Mouse (Mus musculus): Measurements from ENCODE around the gene Mtx3.

Mtx3 gene

DNA sequence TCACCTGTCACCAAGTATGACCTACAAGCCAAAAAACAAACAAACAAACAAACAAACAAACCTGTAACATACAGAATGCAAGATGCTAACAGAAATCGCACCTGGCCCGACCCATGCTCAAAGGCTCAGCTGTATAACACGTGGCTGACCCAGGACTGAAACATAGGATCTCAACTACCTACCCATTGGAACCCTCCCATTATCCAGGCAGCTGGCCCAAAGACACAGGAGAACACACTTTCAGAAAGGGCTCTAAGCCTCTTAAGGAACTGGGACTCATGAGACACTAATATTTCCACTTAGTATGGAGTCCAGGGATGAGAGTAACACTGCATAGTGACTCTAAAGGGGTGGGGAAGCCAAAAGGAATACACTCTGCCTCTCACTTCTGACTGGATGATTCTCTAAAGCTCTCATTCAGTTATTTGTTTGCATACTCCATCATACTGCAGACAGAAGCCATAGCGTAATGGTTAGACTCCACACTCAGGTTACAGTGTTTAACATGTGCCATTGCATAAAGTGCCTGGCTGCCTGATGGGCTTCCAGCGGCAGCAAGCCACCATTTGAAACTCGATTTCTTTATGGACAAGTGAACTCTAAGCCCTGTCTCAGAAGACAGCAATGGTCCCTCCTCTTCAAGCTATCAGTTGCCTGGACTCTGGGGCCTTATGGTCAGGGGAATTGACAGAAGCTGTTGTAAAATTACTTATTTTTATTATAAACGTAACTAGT lies 38.6 kb downstream of the Mtx3 start:
- DNase-seq (ENCODE audit: low spot score in 2 of 2), result peak in 1 of 2 experiments; percentile 36

DNA sequence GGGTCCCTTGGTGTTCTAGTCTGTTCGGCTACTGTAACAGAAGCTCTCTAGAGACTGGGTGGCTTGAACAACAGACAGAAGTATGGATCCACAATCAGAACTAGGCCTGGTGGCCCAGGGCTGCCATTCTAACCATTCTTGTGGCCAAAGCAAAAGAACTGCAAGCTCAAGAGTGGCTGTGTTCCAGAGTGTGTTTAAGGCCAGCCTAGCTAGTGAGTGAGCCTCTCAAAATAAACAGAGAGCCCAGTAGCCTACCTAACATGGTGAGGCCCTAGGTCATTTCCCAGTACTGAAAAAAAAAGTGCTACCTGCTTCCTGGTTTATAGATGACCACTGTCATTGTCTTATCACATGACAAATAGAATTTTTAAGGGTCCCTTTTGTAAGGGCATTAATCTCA lies 39.6 kb downstream of the Mtx3 start:
- DNase-seq (ENCODE audit: low spot score in 2 of 2), result peak in 1 of 2 experiments; percentile 37

DNA sequence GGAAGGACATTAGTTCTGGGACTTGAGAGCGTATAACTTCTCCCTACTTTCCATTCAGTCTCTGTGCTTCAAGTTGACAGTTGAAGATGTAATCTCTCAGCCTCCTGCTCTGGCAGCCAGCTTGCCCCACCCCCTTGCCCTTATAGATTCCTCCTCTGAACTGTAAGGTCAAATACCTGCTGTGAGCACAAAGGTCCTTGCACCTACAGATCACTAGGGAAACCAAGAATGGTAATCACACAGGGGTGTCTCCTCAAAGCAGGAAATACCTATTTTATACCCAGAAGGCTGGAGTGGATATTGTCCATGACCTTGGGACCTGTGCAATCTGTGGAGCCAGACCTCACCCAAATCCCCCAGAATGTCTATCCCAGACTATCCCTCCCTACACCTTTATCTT lies 40.4 kb downstream of the Mtx3 start:
- DNase-seq (ENCODE audit: low spot score in 2 of 2), result no peak

DNA sequence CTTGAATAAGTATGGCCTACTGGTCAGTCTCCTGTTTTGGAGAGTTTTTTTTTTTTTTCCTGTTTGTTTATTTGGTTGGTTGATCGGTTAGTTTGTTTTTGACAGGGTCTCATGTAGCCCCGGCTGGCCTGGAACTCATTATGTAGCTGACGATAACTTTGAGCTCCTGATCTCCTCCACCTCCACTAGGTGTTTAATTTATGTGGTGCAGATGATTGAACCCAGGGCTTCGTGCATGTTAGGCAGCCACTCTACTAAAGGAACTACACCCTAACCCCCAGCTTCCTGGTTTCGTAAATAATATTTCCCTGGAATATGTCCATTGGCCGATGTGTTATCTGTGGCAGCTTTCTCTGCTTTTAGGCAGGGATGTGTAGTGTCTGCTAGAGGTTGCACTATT lies 54.5 kb downstream of the Mtx3 start:
- peak; percentile 6 to 21 for DNase-seq (ENCODE audit: low spot score in 2 of 2)

DNA sequence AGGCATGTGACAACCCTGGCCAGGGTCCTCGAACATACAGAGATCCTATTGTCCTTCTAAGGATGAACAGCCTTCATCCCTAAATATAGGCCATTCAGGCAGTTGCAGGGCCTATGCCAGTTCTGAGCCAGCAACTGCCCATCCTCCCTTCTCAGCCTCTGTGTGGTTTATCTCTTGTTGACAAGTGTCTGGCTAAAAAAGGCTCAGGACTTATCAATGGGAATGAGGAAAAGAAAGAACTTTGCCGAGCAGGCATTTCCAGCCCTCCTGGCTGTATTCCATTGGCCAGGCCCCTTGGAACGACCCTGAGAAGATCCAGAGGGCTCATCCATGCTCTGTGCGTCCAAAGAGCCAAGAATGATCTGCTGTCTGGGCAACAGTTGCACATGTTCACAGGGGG lies 58.7 kb downstream of the Mtx3 start:
- DNase-seq (ENCODE audit: low spot score in 2 of 2), result peak; percentile 7 to 38

DNA sequence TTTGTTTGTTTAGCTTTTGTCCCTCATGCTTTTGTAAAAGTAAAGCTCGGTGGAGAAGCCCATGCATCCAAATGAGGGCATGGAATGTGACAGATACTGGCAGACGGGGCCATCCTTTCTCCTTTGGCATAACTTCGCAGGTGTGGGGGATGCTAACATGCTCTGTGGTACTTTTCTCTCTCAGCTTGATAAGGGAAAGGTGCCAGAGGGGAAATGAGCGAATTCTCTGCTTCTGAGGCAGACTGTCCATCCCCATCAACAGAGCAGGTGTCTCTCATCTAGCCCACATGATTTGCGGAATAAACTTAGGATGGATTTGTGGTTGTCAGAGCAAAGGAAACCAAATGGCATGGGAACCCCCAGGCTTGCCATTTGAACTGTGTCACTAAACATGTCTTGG lies 61.4 kb downstream of the Mtx3 start:
- peak in 1 of 2 experiments; percentile 21 for DNase-seq (ENCODE audit: low spot score in 2 of 2)

DNA sequence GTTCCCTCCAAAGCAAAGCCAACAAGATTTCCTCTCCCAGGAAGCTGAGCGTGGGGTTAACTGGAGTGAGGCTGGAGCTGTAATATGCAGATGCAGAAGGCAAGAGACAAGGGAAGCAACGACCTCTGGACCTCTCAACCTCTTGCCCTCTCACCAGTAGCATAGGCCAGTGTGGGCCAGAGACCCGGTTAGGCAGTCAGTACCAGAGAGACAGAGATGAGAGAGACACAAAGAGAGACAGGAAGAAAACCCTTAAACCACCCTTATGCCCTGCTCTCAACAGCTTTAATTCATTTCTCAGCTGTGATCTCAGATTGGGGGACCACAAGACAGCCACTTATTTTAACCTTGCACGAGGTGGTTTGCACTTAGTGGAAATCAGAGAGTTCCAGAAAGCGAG lies 62.8 kb downstream of the Mtx3 start:
- DNase-seq (ENCODE audit: low spot score in 2 of 2), result peak in 1 of 2 experiments; percentile 40
